Mouse (Mus musculus) heart, adult 2 months (tissue): ENCODE results near the gene Rxra.

ENCODE experiments used
- CTCF ChIP-seq: fragments of 200-600 bp; IDR thresholded peaks from 2 replicates; pipeline ENCODE4 v1.8.1; 2022; ENCODE audit warnings: antibody characterized with exemption, mild to moderate bottlenecking, moderate library complexity
- EP300 ChIP-seq: fragments of 200-500 bp; IDR thresholded peaks from 2 replicates; pipeline ENCODE4 v1.6.1; 2011; ENCODE audit warnings: low read depth, low read length, control low read depth; ENCODE audit not compliant: insufficient read depth
- POLR2A ChIP-seq: fragments of 200-500 bp; IDR thresholded peaks from 2 replicates; pipeline ENCODE4 v1.6.1; 2011; ENCODE audit warnings: mild to moderate bottlenecking, low read depth, low read length, control low read depth; ENCODE audit not compliant: insufficient read depth

DNA sequence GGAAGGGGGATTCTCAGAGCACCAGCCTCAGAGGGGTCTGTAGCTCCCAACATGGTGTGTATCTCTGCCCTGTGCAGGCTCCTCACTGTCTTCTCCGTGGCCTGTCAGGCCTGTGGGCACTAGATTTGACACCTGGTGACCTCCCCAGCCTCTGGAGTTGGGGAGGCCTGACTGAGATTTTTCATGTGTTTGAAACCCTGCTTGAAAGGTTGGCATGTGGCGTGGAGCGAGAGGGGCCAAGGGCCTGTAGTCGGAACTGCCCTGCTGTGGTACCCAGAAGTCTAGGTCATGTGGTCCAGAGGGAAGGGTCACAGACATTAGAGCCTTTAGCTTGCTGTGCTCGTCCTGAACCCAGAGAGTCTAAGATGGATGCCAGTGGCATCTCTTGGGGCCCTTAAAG, 60.6 kb downstream of the Rxra start:
- TF ChIP-seq CTCF: no peak
- no peak for TF ChIP-seq POLR2A
- no peak for TF ChIP-seq EP300
